Mouse (Mus musculus) forebrain, embryonic 10.5 days (tissue): ENCODE data around the gene Nfasc. TPM values are rescaled to one million over a fixed set of nuclear protein-coding genes. Genes with fewer than 3 reads are reported as not detected.
A peak's percentile ranks its signal among the peaks of the same experiment; 100 is the strongest.

Experiments
- DNase-seq: peaks from one replicate; pipeline ENCODE4 v3.0.0-alpha.2; 2017; ENCODE audit warnings: low spot score; ENCODE audit errors: extremely low spot score
- H3K27ac ChIP-seq: fragments of 300-500 bp; sonication (generic); 2 replicates; pipeline ENCODE4 v1.5.1; 2016; ENCODE audit warnings: mild to moderate bottlenecking
- H3K27me3 ChIP-seq: fragments of 300-500 bp; sonication (generic); 2 replicates; pipeline ENCODE4 v1.6.1; 2016; ENCODE audit warnings: mild to moderate bottlenecking; ENCODE audit not compliant: poor library complexity, severe bottlenecking
- H3K36me3 ChIP-seq: fragments of 300-500 bp; sonication (generic); replicated peaks from 2 replicates; pipeline ENCODE4 v1.6.1; 2016; ENCODE audit warnings: mild to moderate bottlenecking, moderate library complexity
- H3K4me1 ChIP-seq: fragments of 300-500 bp; sonication (generic); 2 replicates; pipeline ENCODE4 v1.6.1; 2016
- H3K4me3 ChIP-seq: fragments of 300-500 bp; sonication (generic); 2 replicates; pipeline ENCODE4 v1.5.1; 2016; ENCODE audit warnings: mild to moderate bottlenecking, moderate library complexity
- H3K9me3 ChIP-seq: fragments of 300-500 bp; sonication (generic); 2 replicates; pipeline ENCODE4 v1.6.1; 2016; ENCODE audit warnings: mild to moderate bottlenecking, moderate library complexity
- WGBS: fragments of 180-500 bp; shearing (Covaris S2); methylation state at CpG from one replicate; pipeline ENCODE4 v1.1.7; 2016; 5-methylcytosine and 5-hydroxymethylcytosine counted together
- polyA plus RNA-seq: library from polyadenylated mRNA; unstranded; fragments of >200 nt; fragmentation: Nextera tagmentation; extraction: Ambion mirVana; gene quantifications from 2 replicates; pipeline ENCODE4 v1.2.1, GENCODE M21; 2016

Gene Nfasc
- polyA plus RNA-seq, 1 experiment from 2014 or later: 9.6 TPM

DNA sequence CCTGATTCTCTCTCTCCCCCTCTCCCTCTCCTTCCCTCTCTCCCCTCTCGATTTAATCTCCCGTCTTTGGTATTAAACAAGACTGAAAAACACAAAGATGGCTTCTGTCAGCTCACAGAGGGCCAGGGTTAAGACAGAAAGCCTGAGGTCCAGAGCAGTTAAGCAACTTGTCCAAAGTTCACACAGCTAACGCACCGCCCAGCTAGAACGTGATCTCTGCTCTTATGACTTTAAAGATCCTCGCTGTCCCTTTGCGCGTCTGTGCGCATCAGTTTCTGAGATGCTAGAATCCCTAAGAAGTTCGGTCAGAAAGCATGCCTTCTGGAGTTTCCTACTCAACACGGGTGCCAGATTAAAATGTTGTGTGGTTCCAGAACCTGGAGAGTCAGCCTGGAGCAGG, 221.9 kb downstream of the Nfasc start:
- Histone ChIP-seq H3K4me3 (no peak overlapping the region), H3K4me1 (peaks cover 19% of the 10 kb centered on the region), H3K27ac (peak overlapping the region; percentile 54; the same call in 1 of the 2 replicates), H3K36me3 (no peaks in the 10 kb centered on the region), H3K9me3 (no peaks in the 10 kb centered on the region), H3K27me3 (0 out of 2 replicates have a peak, but pooled peaks cover 4% of the 10 kb centered on the region)
- no peak for DNase-seq
- WGBS: 90% methylated on average over 11 of the region's 11 CpGs

GRCm38 (mm10) chr1:132518621-132519020, 223.0 kb downstream of the Nfasc start:
- H3K4me3 ChIP-seq: no peak overlapping the region
- H3K27ac ChIP-seq: no peak overlapping the region
- 90% methylated on average over 18 of the region's 18 CpGs for WGBS
- H3K27me3 ChIP-seq: 0 out of 2 replicates have a peak, but pooled peaks cover 4% of the 10 kb centered on the region
- H3K9me3 ChIP-seq: no peaks in the 10 kb centered on the region
- H3K36me3 ChIP-seq: no peaks in the 10 kb centered on the region
- peaks cover 21% of the 10 kb centered on the region for H3K4me1 ChIP-seq
- no peak for DNase-seq

- WGBS: 92% methylated on average over 11 of the region's 11 CpGs
- DNase-seq: no peak
Measured at GRCm38 (mm10) chr1:132516776-132517175, 224.8 kb downstream of the Nfasc start.

GRCm38 (mm10) chr1:132515339-132515738, 226.3 kb downstream of the Nfasc start:
- no peaks in the 10 kb centered on the region for H3K27me3 ChIP-seq
- H3K36me3 ChIP-seq: no peaks in the 10 kb centered on the region
- H3K4me3 ChIP-seq: no peak overlapping the region
- no peaks in the 10 kb centered on the region for H3K9me3 ChIP-seq
- peaks cover 15% of the 10 kb centered on the region for H3K4me1 ChIP-seq
- WGBS: 93% methylated on average over 12 of the region's 12 CpGs
- DNase-seq: no peak
- no peak overlapping the region for H3K27ac ChIP-seq

More at GRCm38 (mm10) chr1:132516776-132517175, 224.8 kb downstream of the Nfasc start:
- Histone ChIP-seq H3K9me3 (no peaks in the 10 kb centered on the region), H3K36me3 (no peaks in the 10 kb centered on the region), H3K27me3 (no peaks in the 10 kb centered on the region), H3K27ac (no peak overlapping the region), H3K4me3 (no peak overlapping the region), H3K4me1 (peaks cover 24% of the 10 kb centered on the region)

Other genes starting within 250 kb of the Nfasc start
- 1.4 and 1.5 TPM in 2 replicates for gene Tmem81, start 235.6 kb downstream of the Nfasc start, polyA plus RNA-seq
- 2.8 and 5.5 TPM in 2 replicates for gene Cntn2, start 198.5 kb downstream of the Nfasc start, polyA plus RNA-seq
- 5.5 and 6.0 TPM in 2 replicates for gene Lrrn2, start 138.5 kb upstream of the Nfasc start, polyA plus RNA-seq